Mouse (Mus musculus) liver, embryonic 14.5 days (tissue): Measurements from ENCODE around the gene Bpifb5.
"Not testable (repeated sequence)": the region's sequence is repeated elsewhere in the genome, so short reads cannot be mapped to it uniquely, and the experiment has no call there.

ENCODE experiments used
- CTCF ChIP-seq: IDR thresholded peaks from 2 replicates; pipeline ENCODE4 v1.5.1; 2016; ENCODE audit warnings: antibody characterized with exemption, low read depth, control low read depth
- EP300 ChIP-seq: IDR thresholded peaks from 2 replicates; pipeline ENCODE4 v1.6.1; 2016; ENCODE audit warnings: antibody characterized with exemption, low read depth

GRCm38 (mm10) chr2:154257554-154257953, 34.0 kb downstream of the Bpifb5 start, which contains the start of gene Bpifb9a:
- not testable (repeated sequence) for TF ChIP-seq CTCF, EP300
